ENCODE assay signal across 8 mouse cellular contexts in the genomic region with DNA sequence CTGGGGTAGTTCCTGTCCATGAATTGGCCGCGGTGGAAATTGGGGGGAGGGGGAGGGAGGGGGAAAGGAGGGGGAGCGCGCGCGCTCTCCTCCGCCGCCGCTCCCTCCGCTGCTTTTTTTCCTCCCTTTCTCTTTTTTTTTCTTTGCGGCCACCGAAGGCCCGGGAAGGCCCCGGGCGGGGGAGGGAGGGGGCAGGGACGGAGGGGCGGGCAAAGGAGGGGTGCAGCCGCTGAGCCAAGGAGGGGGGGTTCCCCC. TPM values are rescaled to one million over a fixed set of nuclear protein-coding genes. Genes with fewer than 3 reads are reported as not detected.
A peak's percentile ranks its signal among the peaks of the same experiment; 100 is the strongest.
DNase-seq lines count a peak whose midpoint lies in the region; ATAC-seq lines count a peak whose summit lies in the region.

Gene Prr12 (minus strand): TSS at position 20 of the 255 bp plus-strand sequence.

- no peak for DNase-seq in neural tube, embryonic 11.5 days (ENCODE audit: low spot score)
- DNase-seq in neural tube, embryonic 10.5 days (ENCODE audit: extremely low spot score, low spot score) = no peak
- no peak for DNase-seq in embryonic facial prominence, embryonic 14.5 days (ENCODE audit: low spot score)
- DNase-seq in heart, postnatal 25 days (ENCODE audit: low spot score) = no peak
- DNase-seq in liver = peak; percentile 78
- no peak for DNase-seq in natural killer cell, adult 2 months (ENCODE audit: low spot score in 2 of 2)
- DNase-seq in cerebellum, postnatal 25 days = no peak

- ATAC-seq in neural tube, embryonic 11.5 days (ENCODE audit: insufficient read depth, low FRiP score, low TSS enrichment) = no peak
- ATAC-seq in embryonic facial prominence, embryonic 14.5 days (ENCODE audit: low read depth) = no peak; the same call in 1 of the 2 replicates
- no peak for ATAC-seq in monocyte, adult 5-6 weeks (replicated peaks; ENCODE audit: insufficient number of reproducible peaks, low FRiP score, low TSS enrichment, poor library complexity, severe bottlenecking)

- intact Hi-C loops in heart, postnatal 25 days (cut with DNase I) = loop anchor here (2.0 kb wide), 1 partner anchor 32 kb away; no protein-coding TSS in a partner anchor

- peak within 1 kb of the TSS; percentile 95 for H3K4me3 ChIP-seq in neural tube, embryonic 11.5 days (ENCODE audit: low read depth, low read length)
- peak within 1 kb of the TSS; percentile 92 for H3K4me3 ChIP-seq in embryonic facial prominence, embryonic 14.5 days (ENCODE audit: low read depth, low read length)

- H3K27ac ChIP-seq in neural tube, embryonic 11.5 days (ENCODE audit: low read depth, low read length) = peak within 1 kb of the TSS; percentile 98
- H3K27ac ChIP-seq in embryonic facial prominence, embryonic 14.5 days (replicated peaks; ENCODE audit: low read depth, low read length) = peak within 1 kb of the TSS; percentile 99

- peaks cover 23% of the 10 kb centered on the region for H3K36me3 ChIP-seq in neural tube, embryonic 11.5 days (ENCODE audit: control insufficient read depth, insufficient read depth, low read length)
- peaks cover 30% of the 10 kb centered on the region for H3K36me3 ChIP-seq in embryonic facial prominence, embryonic 14.5 days (ENCODE audit: control insufficient read depth, insufficient read depth, low read length)

- no peaks in the 10 kb centered on the region for H3K27me3 ChIP-seq in neural tube, embryonic 11.5 days (ENCODE audit: control insufficient read depth, insufficient read depth, low read length)
- H3K27me3 ChIP-seq in embryonic facial prominence, embryonic 14.5 days (replicated peaks; ENCODE audit: control insufficient read depth, insufficient read depth, low read length) = no peaks in the 10 kb centered on the region

- H3K4me1 ChIP-seq in neural tube, embryonic 11.5 days (ENCODE audit: control insufficient read depth, insufficient read depth, low read length) = peaks cover 12% of the 10 kb centered on the region
- H3K4me1 ChIP-seq in embryonic facial prominence, embryonic 14.5 days (ENCODE audit: control insufficient read depth, insufficient read depth, low read length) = no peaks in the 10 kb centered on the region

- WGBS in neural tube, embryonic 11.5 days = 0% methylated on average over 4 of the region's 18 CpGs
- 0% methylated on average over 7 of the region's 18 CpGs for WGBS in embryonic facial prominence, embryonic 14.5 days

- H3K9ac ChIP-seq in neural tube, embryonic 11.5 days (ENCODE audit: low read length) = peak within 1 kb of the TSS; percentile 90
- H3K9ac ChIP-seq in embryonic facial prominence, embryonic 14.5 days (ENCODE audit: low read depth, low read length) = peak within 1 kb of the TSS; percentile 91

- H3K9me3 ChIP-seq in neural tube, embryonic 11.5 days (ENCODE audit: control insufficient read depth, low read length) = no peaks in the 10 kb centered on the region
- no peaks in the 10 kb centered on the region for H3K9me3 ChIP-seq in embryonic facial prominence, embryonic 14.5 days (ENCODE audit: control insufficient read depth, low read length)

- H3K4me2 ChIP-seq in neural tube, embryonic 11.5 days (ENCODE audit: low read depth) = peak within 1 kb of the TSS; percentile 98
- H3K4me2 ChIP-seq in embryonic facial prominence, embryonic 14.5 days (ENCODE audit: low read depth, low read length) = peak within 1 kb of the TSS; percentile 80

RNA-seq across cellular contexts. Expression of gene Prr12, which starts in this region (rescaled TPM):
- polyA plus RNA-seq in neural tube, embryonic 11.5 days (2014; fragmentation: Nextera tagmentation; extraction: Ambion mirVana) = 12.9 and 13.2 TPM in 2 replicates
- 12.8 and 13.7 TPM in 2 replicates for polyA plus RNA-seq in embryonic facial prominence, embryonic 14.5 days (2014; fragmentation: Nextera tagmentation; extraction: Ambion mirVana)
- total RNA-seq in heart, postnatal 25 days (2021) = 10 to 100 TPM; 23.2 to 27.7 TPM
- total RNA-seq in monocyte, adult 5-6 weeks (2017) = 1.6 to 5.0 TPM (median 2.0 TPM) in 3 replicates
